In genomic region chr1:127513664-127514063, GRCm38 (mm10) we compare ENCODE assay signal across 25 mouse cellular contexts.
DNase-seq lines count a peak whose midpoint lies in the region; ATAC-seq and TF ChIP-seq lines count a peak whose summit lies in the region.
"Had no signal": no experiment of that assay in that cellular context is flagged by ENCODE, and none has a peak within 500 bp of the region (broad histone marks: within the 10 kb centered on the region; RNA-seq: fewer than 3 reads in every experiment).

No protein-coding gene starts in this region.

- no peaks in the 10 kb centered on the region for H3K4me1 ChIP-seq in small intestine, adult 2 months (ENCODE audit: control insufficient read depth, insufficient read depth, insufficient read length, low read length)
- H3K4me1 ChIP-seq in intestine, postnatal 0 days (replicated peaks; ENCODE audit: control insufficient read depth, insufficient read depth, low read length), result no peaks in the 10 kb centered on the region
- H3K4me1 ChIP-seq: embryonic facial prominence, embryonic 10.5 days; forebrain, embryonic 15.5 days had no signal

- TF ChIP-seq POLR2A in small intestine, adult 2 months (IDR thresholded peaks at IDR 0.05; ENCODE audit: low read depth, low read length), result no peak

- no peaks in the 10 kb centered on the region for H3K27me3 ChIP-seq in small intestine, adult 2 months (ENCODE audit: control insufficient read depth, insufficient read depth, low read length)
- H3K27me3 ChIP-seq in intestine, postnatal 0 days (replicated peaks; ENCODE audit: control insufficient read depth, insufficient read depth, low read length), result no peaks in the 10 kb centered on the region
- H3K27me3 ChIP-seq: forebrain, embryonic 15.5 days; heart, embryonic 13.5 days; hindbrain, embryonic 13.5 days; midbrain, embryonic 12.5 days had no signal

- no peaks in the 10 kb centered on the region for H3K36me3 ChIP-seq in small intestine, adult 2 months (ENCODE audit: control insufficient read depth, insufficient read depth, low read length)
- no peaks in the 10 kb centered on the region for H3K36me3 ChIP-seq in intestine, postnatal 0 days (ENCODE audit: control insufficient read depth, insufficient read depth)
- H3K36me3 ChIP-seq: embryonic facial prominence, embryonic 10.5 days; G1E; heart, embryonic 13.5 days had no signal

- no peak for TF ChIP-seq CTCF in small intestine, adult 2 months (IDR thresholded peaks at IDR 0.05; ENCODE audit: extremely low read depth, insufficient read length, insufficient replicate concordance, low read depth, low read length)
- TF ChIP-seq CTCF in intestine, postnatal 0 days (IDR thresholded peaks at IDR 0.05; ENCODE audit: low read depth), result no peak

- H3K9me3 ChIP-seq in intestine, postnatal 0 days (ENCODE audit: control insufficient read depth), result no peaks in the 10 kb centered on the region
- H3K9me3 ChIP-seq: forebrain, embryonic 15.5 days; hindbrain, embryonic 13.5 days; midbrain, embryonic 12.5 days had no signal

- peak; percentile 63 for DNase-seq in heart, adult 11 months
- DNase-seq in heart, postnatal 4 days, result no peak
- DNase-seq in A20 (ENCODE audit: low read depth, low spot score), result peak; percentile 87
- no peak for DNase-seq in layer of hippocampus, adult 8-10 months (ENCODE audit: low spot score in 2 of 2)
- no peak for DNase-seq in heart, adult 9 months (ENCODE audit: low spot score in 2 of 2)
- DNase-seq: adrenal gland, adult 8-10 months; cerebellum, adult 9-10 months; gastrocnemius, postnatal 10 days; heart, adult 18-20 months; heart, postnatal 14 days; kidney, adult 8-10 months; kidney, postnatal 10 days; lung, adult 18-20 months; lung, postnatal 10 days had no signal

- H3K27ac ChIP-seq in small intestine, adult 2 months (ENCODE audit: insufficient read depth, low read depth, low read length), result peak overlapping the region; percentile 67
- no peak overlapping the region for H3K27ac ChIP-seq in intestine, postnatal 0 days (ENCODE audit: low read depth, low read length)
- H3K27ac ChIP-seq: embryonic facial prominence, embryonic 10.5 days; forebrain, embryonic 15.5 days; heart, embryonic 13.5 days; hindbrain, embryonic 13.5 days; midbrain, embryonic 12.5 days; stomach, postnatal 0 days had no signal

- WGBS in small intestine, adult 2 months, result 79% methylated on average over 3 of the region's 3 CpGs
- 82% methylated on average over 3 of the region's 3 CpGs for WGBS in intestine, postnatal 0 days

- no peak overlapping the region for H3K9ac ChIP-seq in intestine, postnatal 0 days (ENCODE audit: low read depth, low read length)
- H3K9ac ChIP-seq: forebrain, embryonic 15.5 days; heart, embryonic 13.5 days; hindbrain, embryonic 13.5 days; midbrain, embryonic 12.5 days had no signal

- 0 out of 2 replicates have a peak, but pooled peaks have one; percentile 29 for ATAC-seq in common myeloid progenitor, adult 5-6 weeks (replicated peaks; ENCODE audit: low read depth, poor library complexity, severe bottlenecking)
- ATAC-seq in intestine, postnatal 0 days, result no peak
- ATAC-seq: forebrain, embryonic 15.5 days; inflammation-experienced regulatory T-cells, adult 6 months had no signal

- H3K4me3 ChIP-seq in small intestine, adult 2 months (ENCODE audit: low read depth, low read length), result no peak overlapping the region
- H3K4me3 ChIP-seq in intestine, postnatal 0 days (ENCODE audit: low read depth, low read length), result no peak overlapping the region
- H3K4me3 ChIP-seq: embryonic facial prominence, embryonic 10.5 days; forebrain, embryonic 15.5 days; heart, embryonic 13.5 days; hindbrain, embryonic 13.5 days; midbrain, embryonic 12.5 days had no signal

- H3K4me2 ChIP-seq in intestine, postnatal 0 days (replicated peaks; ENCODE audit: low read depth), result no peak overlapping the region
- H3K4me2 ChIP-seq: forebrain, embryonic 15.5 days; heart, embryonic 13.5 days; hindbrain, embryonic 13.5 days; midbrain, embryonic 12.5 days had no signal

Comparison
In these comparisons a context has a peak if more than half of its experiments do, and no peak if none do; other contexts are left out.
1. DNase-seq: peak in heart, adult 11 months (single experiment) and A20 (single experiment); none in heart, postnatal 4 days (single experiment), layer of hippocampus, adult 8-10 months (0 of 2) and heart, adult 9 months (0 of 2).